28 mouse cellular contexts compared by ENCODE assay signal in the genomic region with DNA sequence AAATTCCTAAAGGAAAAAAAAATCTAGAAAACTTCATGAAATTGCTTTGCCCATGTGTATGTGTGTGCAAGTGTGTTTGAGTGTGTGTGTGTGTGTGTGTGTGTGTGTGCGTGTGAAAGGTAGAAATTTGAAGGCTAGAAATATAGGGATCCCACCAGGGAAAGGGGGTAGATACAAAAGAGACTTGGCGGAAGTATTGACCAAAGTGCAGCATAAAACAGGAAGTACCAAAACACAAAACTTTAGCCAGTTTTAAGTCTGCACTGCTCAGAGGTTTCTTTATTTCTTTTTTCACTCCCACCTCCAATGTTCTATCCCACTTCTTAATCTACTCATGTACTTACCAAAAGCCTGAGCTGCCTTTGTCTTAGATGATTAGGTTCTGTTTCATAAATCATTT. TPM values are rescaled to one million over a fixed set of nuclear protein-coding genes. Genes with fewer than 3 reads are reported as not detected.
"Had no signal": no experiment of that assay in that cellular context is flagged by ENCODE, and none has a peak within 500 bp of the region (broad histone marks: within the 10 kb centered on the region; RNA-seq: fewer than 3 reads in every experiment).

No protein-coding gene starts in this region.

- H3K27ac ChIP-seq: liver, embryonic 14.5 days; midbrain, embryonic 10.5 days; midbrain, embryonic 12.5 days; neural tube, embryonic 13.5 days; neural tube, embryonic 15.5 days had no signal

- H3K4me2 ChIP-seq: lung, embryonic 14.5 days; midbrain, embryonic 12.5 days; neural tube, embryonic 13.5 days; neural tube, embryonic 15.5 days had no signal

- ATAC-seq: midbrain, embryonic 16.5 days had no signal

- H3K4me1 ChIP-seq: midbrain, embryonic 10.5 days; midbrain, embryonic 12.5 days; neural tube, embryonic 13.5 days; neural tube, embryonic 15.5 days had no signal

- H3K4me3 ChIP-seq: midbrain, embryonic 10.5 days; midbrain, embryonic 12.5 days; myocyte; neural tube, embryonic 13.5 days; neural tube, embryonic 15.5 days had no signal

- H3K9ac ChIP-seq: liver, embryonic 14.5 days; lung, embryonic 14.5 days; midbrain, embryonic 12.5 days; neural tube, embryonic 13.5 days; neural tube, embryonic 15.5 days had no signal

- DNase-seq: lung, adult 18-20 months; lung, embryonic 14.5 days; lung, postnatal 10 days; lung, postnatal 4 days; midbrain, embryonic 14.5 days; right cerebral cortex, adult 18-20 months; right cerebral cortex, postnatal 25 days; right cerebral cortex, postnatal 4 days; spleen, adult 18-20 months; thymus, adult 18-20 months; thymus, postnatal 25 days; thymus, postnatal 4 days had no signal

- H3K27me3 ChIP-seq: midbrain, embryonic 12.5 days; neural tube, embryonic 13.5 days; neural tube, embryonic 15.5 days had no signal

- H3K36me3 ChIP-seq: midbrain, embryonic 10.5 days; midbrain, embryonic 12.5 days; neural tube, embryonic 13.5 days; neural tube, embryonic 15.5 days had no signal

RNA-seq across cellular contexts. Expression of gene Klra17, which starts 6.1 kb away (rescaled TPM):
- total RNA-seq: megakaryocyte-erythroid progenitor cell, adult 5-6 weeks had no signal
- polyA plus RNA-seq: lung, embryonic 14.5 days; lung, embryonic 16.5 days; midbrain, embryonic 10.5 days; midbrain, embryonic 12.5 days; midbrain, embryonic 14.5 days; neural tube, embryonic 11.5 days; neural tube, embryonic 13.5 days; neural tube, embryonic 15.5 days; stomach, embryonic 14.5 days; thymus, postnatal 0 days had no signal

RNA-seq across cellular contexts. Expression of gene Gm17631, which starts 20.1 kb away (rescaled TPM):
- total RNA-seq: megakaryocyte-erythroid progenitor cell, adult 5-6 weeks had no signal
- polyA plus RNA-seq: liver, embryonic 14.5 days; liver, embryonic 16.5 days; lung, embryonic 14.5 days; lung, embryonic 16.5 days; midbrain, embryonic 10.5 days; midbrain, embryonic 12.5 days; midbrain, embryonic 14.5 days; midbrain, embryonic 16.5 days; myocyte; neural tube, embryonic 11.5 days; neural tube, embryonic 13.5 days; neural tube, embryonic 15.5 days; small intestine, adult 2 months; stomach, embryonic 14.5 days; stomach, embryonic 16.5 days; thymus, postnatal 0 days; urinary bladder, adult 2 months had no signal

RNA-seq across cellular contexts. Expression of gene Klra5, which starts 34.9 kb away (rescaled TPM):
- total RNA-seq: megakaryocyte-erythroid progenitor cell, adult 5-6 weeks had no signal
- polyA plus RNA-seq: liver, embryonic 14.5 days; lung, embryonic 14.5 days; lung, embryonic 16.5 days; midbrain, embryonic 10.5 days; midbrain, embryonic 12.5 days; midbrain, embryonic 14.5 days; midbrain, embryonic 16.5 days; myocyte; neural tube, embryonic 11.5 days; neural tube, embryonic 13.5 days; neural tube, embryonic 15.5 days; small intestine, adult 2 months; stomach, embryonic 14.5 days; stomach, embryonic 16.5 days had no signal
